Mouse (Mus musculus) forebrain, embryonic 14.5 days (tissue): ENCODE measurements around the gene Gcsh. TPM values are rescaled to one million over a fixed set of nuclear protein-coding genes. Genes with fewer than 3 reads are reported as not detected.

Experiments
- ATAC-seq: fragments of 200-750 bp; cut with Nextera tagmentation; 2 replicates; pipeline ENCODE4 v1.8.0; 2017; ENCODE audit warnings: mild to moderate bottlenecking, moderate library complexity
- DNase-seq: peaks from one replicate; pipeline ENCODE4 v3.0.0-alpha.2; 2015; ENCODE audit warnings: low spot score
- H3K27ac ChIP-seq: fragments of 300-500 bp; sonication (generic); 2 replicates; pipeline ENCODE4 v1.5.1; 2014; ENCODE audit warnings: low read depth, mild to moderate bottlenecking, control low read depth, low read length, moderate library complexity
- H3K27me3 ChIP-seq: fragments of 300-500 bp; sonication (generic); replicated peaks from 2 replicates; pipeline ENCODE4 v1.6.1; 2014; ENCODE audit warnings: low read length, control low read depth, mixed read lengths; ENCODE audit not compliant: control insufficient read depth, insufficient read depth
- H3K36me3 ChIP-seq: fragments of 300-500 bp; sonication (generic); 2 replicates; pipeline ENCODE4 v1.6.1; 2014; ENCODE audit warnings: low read length, control low read depth; ENCODE audit not compliant: control insufficient read depth, insufficient read depth
- H3K4me1 ChIP-seq: fragments of 300-500 bp; sonication (generic); 2 replicates; pipeline ENCODE4 v1.6.1; 2014; ENCODE audit warnings: antibody characterized with exemption, low read length, control low read depth; ENCODE audit not compliant: control insufficient read depth, insufficient read depth
- H3K4me2 ChIP-seq: fragments of 300-500 bp; sonication (generic); 2 replicates; pipeline ENCODE4 v1.6.1; 2014; ENCODE audit warnings: mild to moderate bottlenecking, control low read depth, low read length
- H3K4me3 ChIP-seq: fragments of 300-500 bp; sonication (generic); 2 replicates; pipeline ENCODE4 v1.5.1; 2014; ENCODE audit warnings: low read depth, low read length, control low read depth
- H3K9ac ChIP-seq: fragments of 300-500 bp; sonication (generic); 2 replicates; pipeline ENCODE4 v1.6.1; 2014; ENCODE audit warnings: mild to moderate bottlenecking, low read length, control low read depth, moderate library complexity
- H3K9me3 ChIP-seq: fragments of 300-500 bp; sonication (generic); replicated peaks from 2 replicates; pipeline ENCODE4 v1.6.1; 2016; ENCODE audit warnings: low read length, control low read depth, mixed read lengths; ENCODE audit not compliant: control insufficient read depth
- WGBS: fragments of 180-500 bp; shearing (Covaris S2); extraction: QIAGEN DNeasy Blood & Tissue Kit; methylation state at CpG from one replicate; pipeline ENCODE4 v1.1.7; 2014; 5-methylcytosine and 5-hydroxymethylcytosine counted together
- polyA plus RNA-seq: library from polyadenylated mRNA; unstranded; fragments of >200 nt; fragmentation: Nextera tagmentation; extraction: Ambion mirVana; gene quantifications from 2 replicates; pipeline ENCODE4 v1.2.1, GENCODE M21; 2014

Gene Gcsh
- polyA plus RNA-seq, 1 experiment from 2014 or later, result 112 TPM

DNA sequence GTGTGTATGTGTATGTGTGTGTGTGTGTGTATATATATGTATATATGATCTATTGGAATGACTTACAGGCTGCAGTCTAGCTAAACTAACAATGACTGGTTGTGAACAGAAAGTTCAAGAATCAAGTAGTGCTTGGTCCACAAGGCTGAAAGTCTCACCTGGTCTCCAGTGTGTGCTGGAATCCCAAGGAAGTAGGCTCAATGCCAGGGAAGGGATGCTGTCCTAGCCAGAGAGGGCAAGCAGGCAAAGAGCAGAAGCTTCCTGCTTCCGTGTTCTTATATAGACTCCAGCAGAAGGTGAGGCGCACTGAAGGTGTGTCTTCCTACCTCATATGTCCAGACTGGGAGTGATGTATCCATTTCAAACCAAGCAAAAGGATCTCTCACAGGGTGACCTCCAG, 41.6 kb downstream of the Gcsh start:
- no peak overlapping the region for H3K4me3 ChIP-seq
- no peak overlapping the region for H3K9ac ChIP-seq
- no peaks in the 10 kb centered on the region for H3K9me3 ChIP-seq
- ATAC-seq (no peak), DNase-seq (no peak)
- peaks cover 34% of the 10 kb centered on the region for H3K36me3 ChIP-seq
- 94% methylated on average over 2 of the region's 2 CpGs for WGBS
- H3K4me1 ChIP-seq, result no peaks in the 10 kb centered on the region
- H3K27me3 ChIP-seq, result no peaks in the 10 kb centered on the region
- H3K27ac ChIP-seq, result no peak overlapping the region
- H3K4me2 ChIP-seq, result no peak overlapping the region

DNA sequence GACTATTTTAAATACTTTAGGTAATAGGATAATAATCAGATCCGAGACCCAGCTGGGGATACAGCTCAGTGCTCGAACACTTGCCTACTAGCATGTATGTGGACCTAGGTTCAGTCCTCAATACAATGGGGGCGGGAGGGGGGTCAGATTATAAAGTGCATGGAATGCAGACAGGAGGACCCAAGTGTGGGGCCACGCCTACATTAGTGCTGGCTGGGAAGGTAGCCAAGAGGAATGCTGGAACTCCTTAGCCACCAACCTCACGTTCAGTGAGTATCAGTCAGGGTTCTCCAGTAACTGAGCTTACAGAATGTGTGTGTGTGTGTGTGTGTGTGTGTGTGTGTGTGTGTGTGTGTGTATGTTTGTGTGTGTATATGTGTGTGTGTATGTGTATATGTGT, 42.0 kb downstream of the Gcsh start:
- 74% methylated on average over 5 of the region's 5 CpGs for WGBS
- H3K9ac ChIP-seq, result no peak overlapping the region
- H3K27ac ChIP-seq, result no peak overlapping the region
- no peak overlapping the region for H3K4me2 ChIP-seq
- no peaks in the 10 kb centered on the region for H3K27me3 ChIP-seq
- H3K36me3 ChIP-seq, result peaks cover 30% of the 10 kb centered on the region
- DNase-seq, result peak; percentile 33
- no peaks in the 10 kb centered on the region for H3K9me3 ChIP-seq
- no peaks in the 10 kb centered on the region for H3K4me1 ChIP-seq
- no peak for ATAC-seq
- H3K4me3 ChIP-seq, result no peak overlapping the region

DNA sequence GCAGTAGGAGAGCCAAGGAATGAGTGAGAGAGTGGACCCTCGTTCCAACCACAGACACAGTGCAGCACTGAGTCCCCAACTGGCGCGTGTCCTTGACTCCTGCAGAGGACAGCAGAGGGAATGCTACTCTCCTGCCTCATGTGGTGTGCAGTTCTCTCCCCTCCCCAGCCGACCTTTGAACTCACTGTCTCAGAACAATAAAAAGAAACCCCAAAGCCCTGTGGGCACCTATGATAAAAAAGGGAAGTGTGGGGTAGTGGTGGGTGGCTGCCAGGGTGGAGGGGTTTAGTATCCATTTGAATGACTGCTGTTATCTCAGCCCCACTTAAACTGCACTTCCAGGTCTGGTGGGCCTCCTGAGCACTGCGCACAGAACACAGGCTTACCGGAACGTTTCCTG, 45.7 kb downstream of the Gcsh start:
- Histone ChIP-seq H3K36me3 (0 out of 2 replicates have a peak, but pooled peaks cover 7% of the 10 kb centered on the region), H3K9ac (no peak overlapping the region), H3K27me3 (no peaks in the 10 kb centered on the region), H3K4me2 (no peak overlapping the region), H3K4me3 (no peak overlapping the region), H3K9me3 (no peaks in the 10 kb centered on the region), H3K27ac (no peak overlapping the region), H3K4me1 (peaks cover 8% of the 10 kb centered on the region)
- ATAC-seq (no peak), DNase-seq (no peak)
- WGBS, result 90% methylated on average over 7 of the region's 7 CpGs

DNA sequence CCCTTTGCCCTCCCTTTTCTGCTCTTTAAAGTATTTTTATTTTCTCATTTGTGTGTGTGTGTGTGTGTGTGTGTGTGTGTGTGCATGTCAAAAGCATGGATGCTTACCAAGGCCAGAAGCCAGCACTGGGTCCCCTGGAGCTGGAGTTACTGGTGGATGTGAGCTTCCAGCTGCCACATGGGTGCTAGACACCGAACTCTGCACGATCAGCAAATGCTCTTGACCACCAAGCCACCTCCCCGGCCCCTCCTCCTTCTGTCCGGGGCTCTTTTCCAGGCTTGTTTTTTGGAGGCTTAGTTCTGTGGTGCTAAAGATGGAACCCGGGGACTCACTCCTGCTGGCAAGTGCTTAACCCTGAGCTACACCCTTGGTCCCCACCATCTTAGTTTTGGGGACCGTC, 46.5 kb downstream of the Gcsh start:
- ATAC-seq, result no peak
- H3K4me2 ChIP-seq, result no peak overlapping the region
- no peak for DNase-seq
- no peaks in the 10 kb centered on the region for H3K9me3 ChIP-seq
- H3K9ac ChIP-seq, result no peak overlapping the region
- WGBS, result 88% methylated on average over 6 of the region's 6 CpGs
- H3K36me3 ChIP-seq, result 0 out of 2 replicates have a peak, but pooled peaks cover 7% of the 10 kb centered on the region
- H3K27ac ChIP-seq, result no peak overlapping the region
- no peaks in the 10 kb centered on the region for H3K27me3 ChIP-seq
- H3K4me1 ChIP-seq, result peaks cover 8% of the 10 kb centered on the region
- no peak overlapping the region for H3K4me3 ChIP-seq

DNA sequence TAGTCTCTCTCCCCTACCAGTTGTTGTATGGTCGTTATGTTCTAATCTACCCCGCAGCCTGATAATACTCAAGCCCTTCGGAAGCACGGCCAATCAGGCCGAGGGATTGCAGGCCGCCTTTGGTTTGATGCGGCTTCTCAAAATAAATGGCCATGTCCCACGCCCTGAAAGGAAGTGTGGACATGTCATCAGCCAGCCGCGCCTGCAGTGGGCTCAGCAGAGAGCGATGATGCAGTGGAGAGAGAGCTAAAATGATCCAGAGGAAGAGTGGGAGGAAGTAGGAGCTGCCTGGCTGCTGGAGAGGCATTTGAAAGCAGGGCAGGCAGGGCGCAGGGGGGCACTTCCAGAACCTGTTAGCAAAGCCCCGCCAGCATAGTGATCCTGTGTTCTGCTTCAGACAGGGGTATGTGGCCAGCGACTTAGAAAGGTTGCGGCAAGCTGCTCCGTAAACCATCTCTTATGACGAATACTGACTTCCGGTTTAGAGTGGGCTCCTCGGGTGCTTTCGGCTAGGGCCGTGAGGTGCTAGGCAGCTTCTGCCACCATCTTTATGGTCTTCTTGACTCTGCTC, 47.0 kb downstream of the Gcsh start:
- DNase-seq (no peak), ATAC-seq (no peak)
- H3K27me3 ChIP-seq, result no peaks in the 10 kb centered on the region
- 83% methylated on average over 21 of the region's 21 CpGs for WGBS
- H3K27ac ChIP-seq, result no peak overlapping the region
- H3K4me2 ChIP-seq, result no peak overlapping the region
- no peak overlapping the region for H3K4me3 ChIP-seq
- no peaks in the 10 kb centered on the region for H3K9me3 ChIP-seq
- 0 out of 2 replicates have a peak, but pooled peaks cover 7% of the 10 kb centered on the region for H3K36me3 ChIP-seq
- H3K9ac ChIP-seq, result no peak overlapping the region
- peaks cover 8% of the 10 kb centered on the region for H3K4me1 ChIP-seq

DNA sequence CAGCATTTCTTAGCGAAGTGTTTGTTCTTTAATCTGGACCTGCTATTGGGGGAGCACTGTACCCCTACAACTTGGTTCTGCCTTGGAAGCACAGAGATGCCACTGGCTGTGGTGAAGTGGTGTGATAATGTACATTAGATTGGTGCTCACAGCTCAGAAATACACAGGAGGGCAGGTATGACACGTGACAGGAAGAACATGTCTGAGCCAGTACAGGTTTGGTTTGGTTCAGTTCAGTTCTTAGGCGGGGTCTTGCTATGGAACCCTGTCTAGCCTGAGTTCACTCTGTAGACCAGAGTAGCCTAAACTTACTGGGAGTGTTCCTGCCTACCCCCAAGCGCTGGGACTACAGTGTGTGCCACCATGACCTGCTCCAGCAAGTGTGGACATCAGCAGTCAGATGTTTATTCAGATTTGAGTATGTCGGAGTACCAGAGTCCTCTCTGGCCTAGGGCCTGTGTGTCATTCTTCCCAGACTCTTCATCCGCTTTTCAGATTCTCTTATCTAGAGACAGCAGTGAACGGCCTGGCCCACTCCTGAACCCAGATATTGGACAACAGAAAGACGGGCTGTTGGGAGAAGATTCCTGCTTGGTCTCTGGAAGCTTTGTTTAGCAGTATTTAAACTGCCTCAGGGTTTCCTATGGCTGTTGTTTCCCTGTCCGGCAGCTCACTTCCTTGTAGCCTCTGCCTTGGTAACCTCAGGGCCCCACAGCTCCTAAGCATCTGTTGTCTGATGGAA, 48.0 kb downstream of the Gcsh start:
- Histone ChIP-seq H3K4me1 (peaks cover 8% of the 10 kb centered on the region), H3K9ac (no peak overlapping the region), H3K4me3 (no peak overlapping the region), H3K9me3 (no peaks in the 10 kb centered on the region), H3K36me3 (0 out of 2 replicates have a peak, but pooled peaks cover 7% of the 10 kb centered on the region), H3K27ac (no peak overlapping the region), H3K4me2 (no peak overlapping the region), H3K27me3 (no peaks in the 10 kb centered on the region)
- 88% methylated on average over 9 of the region's 9 CpGs for WGBS
- DNase-seq (no peak), ATAC-seq (no peak)

DNA sequence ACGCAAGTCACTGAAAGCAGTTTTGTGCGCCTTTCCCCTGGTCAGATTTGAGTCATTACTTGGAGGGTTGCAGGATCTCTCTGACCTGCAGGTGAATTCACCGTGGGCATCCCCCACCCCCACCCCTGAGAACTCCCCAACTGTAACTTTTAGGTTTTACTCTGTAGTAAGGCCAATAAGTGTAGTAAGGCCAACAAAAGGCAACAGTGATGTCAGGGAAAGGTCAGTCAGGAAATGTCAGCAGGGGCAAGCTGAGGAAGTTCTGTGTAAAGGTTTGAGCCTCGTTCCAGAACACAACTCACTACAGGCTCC, 49.0 kb downstream of the Gcsh start:
- no peaks in the 10 kb centered on the region for H3K9me3 ChIP-seq
- no peak for ATAC-seq
- peak overlapping the region; percentile 95 for H3K4me2 ChIP-seq
- peak overlapping the region; percentile 94 for H3K4me3 ChIP-seq
- H3K4me1 ChIP-seq, result peaks cover 8% of the 10 kb centered on the region
- H3K27ac ChIP-seq, result no peak overlapping the region
- H3K9ac ChIP-seq, result peak overlapping the region; percentile 87
- H3K36me3 ChIP-seq, result 0 out of 2 replicates have a peak, but pooled peaks cover 7% of the 10 kb centered on the region
- DNase-seq, result no peak
- 12% methylated on average over 4 of the region's 4 CpGs for WGBS
- no peaks in the 10 kb centered on the region for H3K27me3 ChIP-seq

DNA sequence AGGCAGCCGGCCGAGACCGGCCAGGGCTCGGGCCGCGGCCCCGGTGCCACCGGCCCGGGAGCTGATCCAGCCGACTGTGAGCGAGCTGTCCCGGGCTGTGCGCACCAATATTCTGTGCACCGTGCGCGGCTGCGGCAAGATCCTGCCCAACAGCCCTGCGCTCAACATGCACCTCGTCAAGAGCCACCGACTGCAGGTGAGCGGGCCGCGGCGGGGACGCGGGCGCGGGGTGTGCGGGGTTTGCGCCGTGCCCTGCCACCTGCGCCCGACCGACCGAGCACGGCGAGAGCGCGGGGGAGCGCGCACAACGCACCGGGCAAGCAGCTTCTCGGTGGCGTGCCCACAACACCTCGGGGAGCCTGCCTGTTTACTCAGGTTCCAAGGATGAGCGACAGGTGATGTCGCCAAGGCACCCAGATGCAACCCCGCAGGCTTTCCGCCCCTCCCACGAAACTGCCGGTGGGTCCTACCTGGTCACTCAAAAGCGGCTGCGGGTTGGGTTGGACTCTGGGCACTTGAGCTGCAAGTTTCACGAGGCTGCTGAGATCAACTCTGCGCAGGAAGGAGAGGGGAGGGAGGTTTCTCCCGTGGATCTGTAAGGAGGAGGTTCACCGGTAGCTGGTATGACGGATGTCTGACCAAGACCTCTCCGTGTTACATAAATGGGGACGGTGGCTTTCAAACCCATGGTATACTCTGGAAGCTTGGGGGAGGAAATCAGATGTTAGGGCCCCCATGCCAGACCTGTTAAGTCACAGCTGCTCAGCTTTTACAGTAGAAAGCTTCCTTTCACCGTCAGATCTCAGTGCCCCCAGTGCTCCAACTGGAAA, 49.6 kb downstream of the Gcsh start:
- H3K36me3 ChIP-seq, result 0 out of 2 replicates have a peak, but pooled peaks cover 10% of the 10 kb centered on the region
- H3K27ac ChIP-seq, result peak overlapping the region; percentile 55; the same call in 1 of the 2 replicates
- peak overlapping the region; percentile 94 for H3K4me3 ChIP-seq
- no peaks in the 10 kb centered on the region for H3K9me3 ChIP-seq
- WGBS, result under 1% methylated on average over 55 of the region's 62 CpGs
- H3K4me1 ChIP-seq, result peaks cover 8% of the 10 kb centered on the region
- H3K4me2 ChIP-seq, result peak overlapping the region; percentile 95
- ATAC-seq (peak; percentile 79), DNase-seq (peak; percentile 19)
- H3K9ac ChIP-seq, result peak overlapping the region; percentile 87
- no peaks in the 10 kb centered on the region for H3K27me3 ChIP-seq
